Mouse (Mus musculus) heart, postnatal 0 days (tissue): ENCODE measurements at regions not wholly inside any gene's neighbourhood (a gene's known extent, or its start where the extent isn't known, plus 50 kb on each side); places are given as distances from the start of the nearest gene placed in this dataset.

Experiments used
- ATAC-seq: fragments of 200-750 bp; cut with Nextera tagmentation; 2 replicates; pipeline ENCODE4 v1.8.0; 2017; ENCODE audit warnings: low read depth, moderate number of reproducible peaks, moderate library complexity; ENCODE audit not compliant: insufficient read depth
- DNase-seq: peaks from one replicate; pipeline ENCODE4 v3.0.0-alpha.2; 2016; ENCODE audit warnings: low spot score
- H3K27ac ChIP-seq: fragments of 300-500 bp; sonication (generic); 2 replicates; pipeline ENCODE4 v1.5.1; 2014; ENCODE audit warnings: low read depth, mild to moderate bottlenecking
- H3K27me3 ChIP-seq: fragments of 300-500 bp; sonication (generic); 2 replicates; pipeline ENCODE4 v1.6.1; 2014; ENCODE audit warnings: low read length, mixed read lengths; ENCODE audit not compliant: control insufficient read depth, insufficient read depth
- H3K36me3 ChIP-seq: fragments of 300-500 bp; sonication (generic); replicated peaks from 2 replicates; pipeline ENCODE4 v1.6.1; 2014; ENCODE audit warnings: low read length, mixed read lengths; ENCODE audit not compliant: control insufficient read depth, insufficient read depth
- H3K4me1 ChIP-seq: fragments of 300-500 bp; sonication (generic); 2 replicates; pipeline ENCODE4 v1.6.1; 2014; ENCODE audit warnings: antibody characterized with exemption; ENCODE audit not compliant: control insufficient read depth, insufficient read depth
- H3K4me2 ChIP-seq: fragments of 300-500 bp; sonication (generic); 2 replicates; pipeline ENCODE4 v1.6.1; 2014; ENCODE audit warnings: low read depth, mild to moderate bottlenecking, low read length, moderate library complexity
- H3K4me3 ChIP-seq: fragments of 300-500 bp; sonication (generic); 2 replicates; pipeline ENCODE4 v1.5.1; 2014; ENCODE audit warnings: low read depth, low read length
- H3K9ac ChIP-seq: fragments of 300-500 bp; sonication (generic); replicated peaks from 2 replicates; pipeline ENCODE4 v1.6.1; 2014; ENCODE audit warnings: low read depth, low read length, mixed read lengths
- H3K9me3 ChIP-seq: fragments of 300-500 bp; sonication (generic); replicated peaks from 2 replicates; pipeline ENCODE4 v1.6.1; 2016; ENCODE audit warnings: low read length; ENCODE audit not compliant: control insufficient read depth
- CTCF ChIP-seq: IDR thresholded peaks from 2 replicates; pipeline ENCODE4 v1.5.1; 2016; ENCODE audit warnings: antibody characterized with exemption, control low read depth, low read depth
- EP300 ChIP-seq: IDR thresholded peaks from 2 replicates; pipeline ENCODE4 v1.6.1; 2016; ENCODE audit warnings: antibody characterized with exemption, low read depth
- WGBS: fragments of 180-500 bp; shearing (Covaris S2); extraction: QIAGEN DNeasy Blood & Tissue Kit; methylation state at CpG from one replicate; pipeline ENCODE4 v1.1.7; 2014; 5-methylcytosine and 5-hydroxymethylcytosine counted together

- no peaks in the 10 kb centered on the region for H3K27me3 ChIP-seq
- no peak overlapping the region for H3K4me3 ChIP-seq
- 33% methylated on average over 5 of the region's 5 CpGs for WGBS
- H3K9me3 ChIP-seq: no peaks in the 10 kb centered on the region
- no peak overlapping the region for H3K4me2 ChIP-seq
- H3K4me1 ChIP-seq: no peaks in the 10 kb centered on the region
- no peak for TF ChIP-seq EP300
- TF ChIP-seq CTCF: no peak
- DNase-seq (no peak), ATAC-seq (no peak)
- H3K9ac ChIP-seq: no peak overlapping the region
- no peaks in the 10 kb centered on the region for H3K36me3 ChIP-seq
- H3K27ac ChIP-seq: no peak overlapping the region
Observed at GRCm38 (mm10) chr15:87987322-87987985, 443.4 kb downstream of the Fam19a5 start.

- H3K36me3 ChIP-seq: no peaks in the 10 kb centered on the region
- no peak overlapping the region for H3K4me3 ChIP-seq
- ATAC-seq (no peak), DNase-seq (no peak)
- H3K27me3 ChIP-seq: no peaks in the 10 kb centered on the region
- no peak overlapping the region for H3K27ac ChIP-seq
- no peak overlapping the region for H3K4me2 ChIP-seq
- TF ChIP-seq EP300: no peak
- no peak for TF ChIP-seq CTCF
- 68% methylated on average over 8 of the region's 8 CpGs for WGBS
- H3K4me1 ChIP-seq: no peaks in the 10 kb centered on the region
- no peaks in the 10 kb centered on the region for H3K9me3 ChIP-seq
- H3K9ac ChIP-seq: no peak overlapping the region
Observed at GRCm38 (mm10) chr15:87994546-87994945, 450.4 kb downstream of the Fam19a5 start.

- no peak overlapping the region for H3K4me3 ChIP-seq
- H3K9ac ChIP-seq: no peak overlapping the region
- 0 out of 2 replicates have a peak, but pooled peaks cover 9% of the 10 kb centered on the region for H3K9me3 ChIP-seq
- H3K27me3 ChIP-seq: no peaks in the 10 kb centered on the region
- 70% methylated on average over 5 of the region's 5 CpGs for WGBS
- H3K4me2 ChIP-seq: no peak overlapping the region
- no peaks in the 10 kb centered on the region for H3K4me1 ChIP-seq
- no peaks in the 10 kb centered on the region for H3K36me3 ChIP-seq
- TF ChIP-seq CTCF: no peak
- no peak for TF ChIP-seq EP300
- no peak overlapping the region for H3K27ac ChIP-seq
- ATAC-seq: no peak
- no peak for DNase-seq
Observed at GRCm38 (mm10) chr15:88017076-88017475, 473.0 kb downstream of the Fam19a5 start.

- H3K9ac ChIP-seq: no peak overlapping the region
- no peaks in the 10 kb centered on the region for H3K4me1 ChIP-seq
- no peak overlapping the region for H3K27ac ChIP-seq
- 77% methylated on average over 11 of the region's 11 CpGs for WGBS
- no peaks in the 10 kb centered on the region for H3K9me3 ChIP-seq
- no peak overlapping the region for H3K4me3 ChIP-seq
- no peaks in the 10 kb centered on the region for H3K27me3 ChIP-seq
- no peak for DNase-seq
- TF ChIP-seq EP300: no peak
- no peak for TF ChIP-seq CTCF
- H3K36me3 ChIP-seq: no peaks in the 10 kb centered on the region
- ATAC-seq: no peak
- no peak overlapping the region for H3K4me2 ChIP-seq
Observed at GRCm38 (mm10) chr15:88032751-88033150, 488.7 kb downstream of the Fam19a5 start.

GRCm38 (mm10) chr15:88033725-88034124, 489.6 kb downstream of the Fam19a5 start:
- H3K27ac ChIP-seq: no peak overlapping the region
- no peak for TF ChIP-seq CTCF
- H3K27me3 ChIP-seq: no peaks in the 10 kb centered on the region
- no peaks in the 10 kb centered on the region for H3K9me3 ChIP-seq
- no peak for DNase-seq
- ATAC-seq: no peak
- no peaks in the 10 kb centered on the region for H3K36me3 ChIP-seq
- H3K4me3 ChIP-seq: no peak overlapping the region
- WGBS: 66% methylated on average over 4 of the region's 4 CpGs
- H3K9ac ChIP-seq: no peak overlapping the region
- no peaks in the 10 kb centered on the region for H3K4me1 ChIP-seq
- H3K4me2 ChIP-seq: no peak overlapping the region

- no peak overlapping the region for H3K4me2 ChIP-seq
- no peaks in the 10 kb centered on the region for H3K4me1 ChIP-seq
- H3K27me3 ChIP-seq: no peaks in the 10 kb centered on the region
- 61% methylated on average over 8 of the region's 8 CpGs for WGBS
- no peak overlapping the region for H3K4me3 ChIP-seq
- ATAC-seq: no peak
- TF ChIP-seq EP300: no peak
- TF ChIP-seq CTCF: no peak
- no peaks in the 10 kb centered on the region for H3K36me3 ChIP-seq
- no peaks in the 10 kb centered on the region for H3K9me3 ChIP-seq
- no peak overlapping the region for H3K27ac ChIP-seq
- DNase-seq: no peak
- no peak overlapping the region for H3K9ac ChIP-seq
Observed at GRCm38 (mm10) chr15:88035486-88035885, 491.4 kb downstream of the Fam19a5 start.
